Mouse (Mus musculus) colon, adult 2 months (tissue): Measurements from ENCODE around the gene Olfr609. TPM values are rescaled to one million over a fixed set of nuclear protein-coding genes. Genes with fewer than 3 reads are reported as not detected.

ENCODE experiments used
- polyA plus RNA-seq: library from polyadenylated mRNA; depleted of rRNA; stranded (reverse); fragments of >200 nt; gene quantifications from 2 replicates; pipeline ENCODE4 v1.2.3, GENCODE M21; 2012; rRNA removed

Gene Olfr609
- polyA plus RNA-seq, result not detected in 2 replicates

GRCm38 (mm10) chr7:103497962-103498361 lies at the start of gene Olfr609:
TSS of gene Olfr609 (minus strand) at chr7:103498062.

DNA sequence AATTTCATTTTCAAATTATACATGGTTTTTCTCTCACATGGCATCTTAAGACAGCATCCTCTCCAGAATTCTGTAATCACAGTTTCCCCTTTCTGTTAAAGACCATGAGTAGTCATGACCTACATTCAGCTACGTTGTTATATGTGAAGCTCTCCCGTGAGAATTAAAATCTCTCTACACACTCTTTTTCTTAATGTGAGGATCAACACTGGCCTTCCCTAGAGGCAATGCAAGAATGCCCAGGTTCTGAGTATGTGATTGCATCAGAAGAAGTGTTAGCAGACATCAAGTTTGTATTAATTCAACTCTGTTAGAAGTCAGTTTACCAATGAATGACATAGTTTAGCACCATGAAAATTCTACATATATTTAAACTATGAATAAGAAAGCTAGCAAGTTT lies 44.8 kb upstream of the Olfr609 start, which contains the start of gene Olfr612:
TSS of gene Olfr612 (minus strand) at position 101 of the 400 bp plus-strand sequence.

DNA sequence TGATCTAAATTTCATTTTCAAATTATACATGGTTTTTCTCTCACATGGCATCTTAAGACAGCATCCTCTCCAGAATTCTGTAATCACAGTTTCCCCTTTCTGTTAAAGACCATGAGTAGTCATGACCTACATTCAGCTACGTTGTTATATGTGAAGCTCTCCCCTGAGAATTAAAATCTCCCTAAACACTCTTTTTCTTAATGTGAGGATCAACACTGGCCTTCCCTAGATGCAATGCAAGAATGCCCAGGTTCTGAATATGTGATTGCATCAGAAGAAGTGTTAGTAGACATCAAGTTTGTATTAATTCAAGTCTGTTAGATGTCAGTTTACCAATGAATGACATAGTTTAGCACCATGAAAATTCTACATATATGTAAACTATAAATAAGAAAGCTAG lies 22.9 kb upstream of the Olfr609 start, which contains the start of gene Olfr611:
TSS of gene Olfr611 (minus strand) at position 101 of the 400 bp plus-strand sequence.

GRCm38 (mm10) chr7:103512022-103512421 lies 14.2 kb upstream of the Olfr609 start, which contains the start of gene Olfr610:
TSS of gene Olfr610 (minus strand) at chr7:103512122.

DNA sequence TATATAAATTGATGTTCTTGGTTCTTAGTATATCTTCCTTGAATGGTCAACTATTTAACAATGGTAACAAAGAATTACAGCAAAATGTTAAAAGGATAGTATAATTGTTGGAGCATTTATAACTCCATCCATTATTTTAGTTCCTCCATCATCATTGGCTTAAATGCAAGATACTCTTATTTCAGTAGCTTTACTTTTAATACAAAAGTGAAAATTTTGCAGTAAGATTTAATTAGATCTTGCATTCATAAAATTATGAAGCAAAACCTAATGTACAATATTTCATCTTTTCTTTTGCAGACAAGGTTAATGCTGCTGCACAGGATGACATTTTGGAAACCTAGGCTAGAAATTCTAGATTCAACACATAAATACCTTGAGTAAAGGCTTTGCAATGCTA lies 28.3 kb downstream of the Olfr609 start, which contains the start of gene Olfr608:
TSS of gene Olfr608 (plus strand) at position 301 of the 400 bp plus-strand sequence.

DNA sequence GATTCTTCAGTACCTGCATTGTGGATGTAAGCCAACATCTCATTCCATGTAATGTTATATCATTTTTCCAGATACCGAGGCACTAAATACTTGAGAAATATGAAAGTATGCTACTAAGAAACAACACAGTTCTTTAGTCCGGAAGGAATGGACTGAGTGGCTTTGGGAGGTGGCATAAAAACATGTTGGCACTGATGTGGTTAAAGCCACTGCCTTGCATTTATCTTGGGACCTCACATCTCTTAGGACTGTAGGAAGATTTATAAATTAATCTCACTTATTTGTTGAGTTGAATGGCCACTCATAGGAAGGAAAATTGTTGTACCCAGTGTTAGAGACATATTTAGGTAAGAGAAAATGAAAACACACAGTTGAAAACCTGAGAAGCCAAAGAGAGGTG lies 49.1 kb downstream of the Olfr609 start, which contains the start of gene Olfr606:
TSS of gene Olfr606 (plus strand) at position 301 of the 400 bp plus-strand sequence.

GRCm38 (mm10) chr7:103445339-103445738 lies 52.5 kb downstream of the Olfr609 start, which contains the start of gene Olfr605:
TSS of gene Olfr605 (minus strand) at chr7:103445439.

Other genes with a start within 250 kb of the Olfr609 start
- not detected in 2 replicates for gene Usp17ld, start 245.6 kb downstream of the Olfr609 start, polyA plus RNA-seq
- not detected in 2 replicates for gene Olfr596, start 192.4 kb downstream of the Olfr609 start, polyA plus RNA-seq
- gene Olfr597, start 181.7 kb downstream of the Olfr609 start, polyA plus RNA-seq, result not detected in 2 replicates
- gene Olfr598, start 174.5 kb downstream of the Olfr609 start, polyA plus RNA-seq, result not detected in 2 replicates
- gene Olfr599, start 162.1 kb downstream of the Olfr609 start, polyA plus RNA-seq, result not detected in 2 replicates
- not detected in 2 replicates for gene Olfr600, start 148.4 kb downstream of the Olfr609 start, polyA plus RNA-seq
- gene Olfr601, start 135.4 kb downstream of the Olfr609 start, polyA plus RNA-seq, result not detected in 2 replicates
- gene Olfr603, start 111.9 kb downstream of the Olfr609 start, polyA plus RNA-seq, result not detected in 2 replicates
- not detected in 2 replicates for gene Usp17lc, start 83.0 kb downstream of the Olfr609 start, polyA plus RNA-seq
- gene Olfr605, start 52.6 kb downstream of the Olfr609 start, polyA plus RNA-seq, result not detected in 2 replicates
- not detected in 2 replicates for gene Olfr606, start 49.0 kb downstream of the Olfr609 start, polyA plus RNA-seq
- gene Olfr607, start 33.9 kb downstream of the Olfr609 start, polyA plus RNA-seq, result not detected in 2 replicates
- gene Olfr608, start 28.2 kb downstream of the Olfr609 start, polyA plus RNA-seq, result not detected in 2 replicates
- gene Olfr610, start 14.1 kb upstream of the Olfr609 start, polyA plus RNA-seq, result not detected in 2 replicates
- gene Olfr611, start 22.8 kb upstream of the Olfr609 start, polyA plus RNA-seq, result not detected in 2 replicates
- not detected in 2 replicates for gene Olfr612, start 44.7 kb upstream of the Olfr609 start, polyA plus RNA-seq
- not detected in 2 replicates for gene Olfr613, start 50.0 kb upstream of the Olfr609 start, polyA plus RNA-seq
- gene Olfr615, start 58.0 kb upstream of the Olfr609 start, polyA plus RNA-seq, result not detected in 2 replicates
- gene Olfr616, start 71.1 kb upstream of the Olfr609 start, polyA plus RNA-seq, result not detected in 2 replicates
- not detected in 2 replicates for gene Olfr617, start 75.0 kb upstream of the Olfr609 start, polyA plus RNA-seq
- not detected in 2 replicates for gene Olfr618, start 92.0 kb upstream of the Olfr609 start, polyA plus RNA-seq
- not detected in 2 replicates for gene Olfr619, start 102.5 kb upstream of the Olfr609 start, polyA plus RNA-seq
- not detected in 2 replicates for gene Olfr620, start 114.5 kb upstream of the Olfr609 start, polyA plus RNA-seq
- gene Olfr622, start 144.6 kb upstream of the Olfr609 start, polyA plus RNA-seq, result not detected in 2 replicates
- gene Olfr623, start 165.6 kb upstream of the Olfr609 start, polyA plus RNA-seq, result not detected in 2 replicates
- gene Olfr624, start 173.1 kb upstream of the Olfr609 start, polyA plus RNA-seq, result not detected in 2 replicates
- not detected in 2 replicates for gene Olfr625-ps1, start 184.7 kb upstream of the Olfr609 start, polyA plus RNA-seq
- not detected in 2 replicates for gene Olfr243, start 216.6 kb upstream of the Olfr609 start, polyA plus RNA-seq
- gene Olfr628, start 232.3 kb upstream of the Olfr609 start, polyA plus RNA-seq, result not detected in 2 replicates
- gene Olfr629, start 246.9 kb upstream of the Olfr609 start, polyA plus RNA-seq, result not detected in 2 replicates